Mouse (Mus musculus) lung, embryonic 14.5 days (tissue): Measurements from ENCODE around the gene Edn3. TPM values are rescaled to one million over a fixed set of nuclear protein-coding genes. Genes with fewer than 3 reads are reported as not detected.

Source experiments
- ATAC-seq: fragments of 200-750 bp; cut with Nextera tagmentation; 2 replicates; pipeline ENCODE4 v1.8.0; 2017; ENCODE audit warnings: mild to moderate bottlenecking, moderate TSS enrichment, moderate library complexity; ENCODE audit not compliant: insufficient read depth
- DNase-seq: peaks from one replicate; pipeline ENCODE4 v3.0.0-alpha.2; 2015
- H3K27ac ChIP-seq: fragments of 300-500 bp; sonication (generic); 2 replicates; pipeline ENCODE4 v1.5.1; 2014; ENCODE audit warnings: low read depth, mild to moderate bottlenecking, moderate library complexity
- H3K27me3 ChIP-seq: fragments of 300-500 bp; sonication (generic); 2 replicates; pipeline ENCODE4 v1.6.1; 2014; ENCODE audit warnings: low read length, control low read depth; ENCODE audit not compliant: insufficient read depth
- H3K36me3 ChIP-seq: fragments of 300-500 bp; sonication (generic); 2 replicates; pipeline ENCODE4 v1.6.1; 2014; ENCODE audit warnings: control low read depth; ENCODE audit not compliant: insufficient read depth
- H3K4me1 ChIP-seq: fragments of 300-500 bp; sonication (generic); 2 replicates; pipeline ENCODE4 v1.6.1; 2014; ENCODE audit warnings: antibody characterized with exemption, control low read depth; ENCODE audit not compliant: insufficient read depth
- H3K4me2 ChIP-seq: fragments of 300-500 bp; sonication (generic); 2 replicates; pipeline ENCODE4 v1.6.1; 2014; ENCODE audit warnings: mild to moderate bottlenecking
- H3K4me3 ChIP-seq: fragments of 300-500 bp; sonication (generic); 2 replicates; pipeline ENCODE4 v1.5.1; 2014; ENCODE audit warnings: low read depth, low read length
- H3K9ac ChIP-seq: fragments of 300-500 bp; sonication (generic); 2 replicates; pipeline ENCODE4 v1.6.1; 2014
- H3K9me3 ChIP-seq: fragments of 300-500 bp; sonication (generic); 2 replicates; pipeline ENCODE4 v1.6.1; 2016; ENCODE audit warnings: low read depth, low read length, control low read depth
- CTCF ChIP-seq: IDR thresholded peaks from 2 replicates; pipeline ENCODE4 v1.5.1; 2016; ENCODE audit warnings: antibody characterized with exemption, low read depth
- WGBS: fragments of 180-500 bp; shearing (Covaris S2); extraction: QIAGEN DNeasy Blood & Tissue Kit; methylation state at CpG from one replicate; pipeline ENCODE4 v1.1.7; 2014; 5-methylcytosine and 5-hydroxymethylcytosine counted together
- polyA plus RNA-seq: library from polyadenylated mRNA; unstranded; fragments of >200 nt; fragmentation: Nextera tagmentation; extraction: Ambion mirVana; gene quantifications from 2 replicates; pipeline ENCODE4 v1.2.1, GENCODE M21; 2014

The Edn3 gene
- polyA plus RNA-seq, 1 experiment from 2014 or later, result 24.2 TPM

- WGBS, result 76% methylated on average over 3 of the region's 3 CpGs
- Histone ChIP-seq H3K4me2 (no peak overlapping the region), H3K27me3 (no peaks in the 10 kb centered on the region), H3K9me3 (no peaks in the 10 kb centered on the region), H3K27ac (no peak overlapping the region), H3K4me3 (no peak overlapping the region), H3K9ac (no peak overlapping the region), H3K4me1 (no peaks in the 10 kb centered on the region), H3K36me3 (no peaks in the 10 kb centered on the region)
- DNase-seq (no peak), ATAC-seq (no peak)
- no peak for TF ChIP-seq CTCF
Observed at GRCm38 (mm10) chr2:174820286-174820685, 59.9 kb downstream of the Edn3 start.

GRCm38 (mm10) chr2:174827829-174828228 lies 67.4 kb downstream of the Edn3 start:
- Histone ChIP-seq H3K9ac (no peak overlapping the region), H3K4me3 (no peak overlapping the region), H3K4me1 (no peaks in the 10 kb centered on the region), H3K4me2 (no peak overlapping the region), H3K27me3 (no peaks in the 10 kb centered on the region), H3K36me3 (no peaks in the 10 kb centered on the region), H3K9me3 (no peaks in the 10 kb centered on the region), H3K27ac (no peak overlapping the region)
- DNase-seq, result no peak
- 81% methylated on average over 4 of the region's 4 CpGs for WGBS
- TF ChIP-seq CTCF, result no peak
- no peak for ATAC-seq

GRCm38 (mm10) chr2:174833608-174834007 lies 73.2 kb downstream of the Edn3 start:
- DNase-seq, result no peak
- TF ChIP-seq CTCF, result no peak

More at GRCm38 (mm10) chr2:174833608-174834007, 73.2 kb downstream of the Edn3 start:
- Histone ChIP-seq H3K9me3 (no peaks in the 10 kb centered on the region), H3K4me1 (no peaks in the 10 kb centered on the region), H3K4me2 (no peak overlapping the region), H3K4me3 (no peak overlapping the region), H3K27me3 (no peaks in the 10 kb centered on the region), H3K9ac (no peak overlapping the region), H3K27ac (no peak overlapping the region), H3K36me3 (no peaks in the 10 kb centered on the region)
- no peak for ATAC-seq
- WGBS, result 41% methylated on average over 5 of the region's 5 CpGs

Other genes starting within 250 kb of the Edn3 start
- gene Zfp831, start 117.1 kb upstream of the Edn3 start, polyA plus RNA-seq, result 0.04 TPM in 1 of 2 replicates, not detected in the other
- not detected in 2 replicates for gene Gm14444, start 249.6 kb downstream of the Edn3 start, polyA plus RNA-seq